Mouse (Mus musculus): ENCODE results near the gene Nme8.

Gene Nme8

GRCm38 (mm10) chr13:19640203-19640851, 57.3 kb downstream of the Nme8 start:
- no peak for DNase-seq (ENCODE audit: low spot score in 2 of 2)

DNA sequence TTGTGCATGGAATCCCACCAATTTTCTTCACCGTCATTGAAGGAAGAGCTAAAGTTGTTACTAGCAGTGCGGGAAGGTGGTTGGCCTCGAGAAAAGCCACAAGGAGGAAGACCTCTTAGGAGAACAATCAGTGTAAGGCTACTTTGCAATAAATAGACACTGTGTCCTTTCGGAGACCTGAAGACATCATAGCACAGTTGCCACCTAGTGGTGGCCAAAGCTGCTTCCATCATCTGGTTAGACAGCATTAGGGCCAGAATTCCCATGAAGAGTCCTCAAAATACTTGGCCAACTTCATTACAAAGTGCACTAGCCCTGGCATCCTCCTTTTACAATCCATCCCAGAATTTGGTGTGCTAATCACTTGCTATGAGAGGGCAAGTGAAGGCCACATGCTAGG, 61.5 kb downstream of the Nme8 start:
- no peak for DNase-seq (ENCODE audit: low spot score in 2 of 2)

DNA sequence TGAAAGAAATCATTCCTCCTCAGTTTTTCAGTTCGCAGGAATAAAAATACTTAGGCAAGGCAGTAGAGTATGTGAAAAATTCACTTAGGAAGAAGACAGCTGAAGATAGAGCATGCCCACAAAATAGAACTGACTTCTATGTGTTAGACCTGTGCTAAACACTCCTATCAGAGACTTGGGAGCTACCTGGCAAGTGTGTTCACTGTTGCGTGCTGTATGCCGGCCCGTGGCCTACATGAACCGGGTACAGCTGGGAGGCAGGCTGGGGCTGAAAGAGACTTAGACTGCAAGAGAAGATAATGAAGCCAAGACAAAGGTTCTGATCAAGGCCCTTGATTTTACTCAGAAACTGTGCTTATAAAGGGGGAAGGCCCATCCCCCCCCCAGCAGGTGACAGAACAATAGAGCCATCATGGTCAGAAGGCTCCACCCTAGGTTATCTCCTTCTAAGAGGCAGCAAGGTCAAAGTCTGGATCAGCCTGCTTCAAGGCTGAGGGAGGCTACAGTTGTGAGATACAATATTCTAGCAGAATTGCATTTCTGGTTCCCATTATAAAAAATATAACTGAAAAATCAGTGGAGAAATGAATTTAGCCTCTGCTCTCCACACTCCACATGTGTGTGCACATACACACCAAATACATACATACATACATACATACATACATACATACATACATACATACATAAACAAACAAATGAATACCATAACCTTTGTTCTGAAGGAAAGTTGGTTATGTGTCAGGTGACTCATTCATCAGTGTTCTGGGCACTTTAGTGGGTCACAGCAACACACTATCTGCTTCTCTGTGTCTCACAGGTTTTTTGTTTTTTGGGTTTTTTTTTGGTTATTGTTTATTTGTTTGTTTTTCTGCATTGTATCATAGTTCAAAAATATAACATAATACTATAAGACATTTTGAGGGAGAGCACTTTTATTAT, 66.6 kb downstream of the Nme8 start:
- no peak for DNase-seq (ENCODE audit: low spot score in 2 of 2)

DNA sequence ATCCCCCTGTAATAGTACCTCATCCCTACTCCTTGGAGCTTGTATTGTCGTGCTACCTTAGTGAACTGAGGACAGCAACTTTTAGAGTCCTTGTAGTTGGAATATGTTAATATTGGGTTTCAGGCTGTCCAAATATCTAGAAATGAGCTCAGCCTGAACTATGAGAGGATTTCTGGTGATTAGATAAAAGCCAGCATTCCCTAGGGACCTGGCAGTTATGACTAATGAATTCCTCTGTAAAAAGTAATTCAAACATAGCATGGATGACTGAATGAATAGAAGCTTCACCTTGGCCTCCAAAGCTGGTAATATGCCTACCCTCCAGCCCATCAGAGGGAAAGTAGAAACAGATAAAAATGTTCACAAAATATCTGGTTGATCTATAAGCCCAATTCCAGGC, 71.1 kb downstream of the Nme8 start:
- DNase-seq (ENCODE audit: low spot score in 2 of 2) = no peak

GRCm38 (mm10) chr13:19624632-19625320, 72.8 kb downstream of the Nme8 start:
- DNase-seq (ENCODE audit: low spot score in 2 of 2) = no peak

DNA sequence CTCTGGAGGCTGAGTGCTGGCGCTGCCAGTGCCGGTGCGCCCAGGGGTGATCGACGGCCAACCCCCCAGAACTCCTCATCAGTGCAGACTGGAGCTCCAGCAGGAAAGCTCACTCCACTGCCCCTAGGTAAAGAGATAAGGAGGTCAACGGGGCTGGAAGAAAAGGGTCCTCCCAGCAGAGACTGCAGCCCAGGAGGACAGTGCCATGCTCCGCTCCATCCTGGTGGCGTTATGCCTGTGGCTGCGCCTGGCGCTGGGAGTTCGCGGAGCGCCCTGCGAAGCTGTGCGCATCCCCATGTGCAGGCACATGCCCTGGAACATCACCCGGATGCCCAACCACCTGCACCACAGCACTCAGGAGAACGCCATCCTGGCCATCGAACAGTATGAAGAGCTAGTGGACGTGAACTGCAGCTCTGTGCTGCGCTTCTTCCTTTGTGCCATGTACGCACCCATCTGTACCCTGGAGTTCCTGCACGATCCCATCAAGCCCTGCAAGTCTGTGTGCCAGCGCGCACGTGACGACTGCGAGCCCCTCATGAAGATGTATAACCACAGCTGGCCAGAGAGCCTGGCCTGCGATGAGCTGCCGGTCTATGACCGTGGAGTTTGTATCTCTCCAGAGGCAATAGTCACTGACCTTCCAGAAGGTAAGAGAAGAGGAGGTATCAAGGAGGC, 74.2 kb downstream of the Nme8 start:
- no peak for DNase-seq (ENCODE audit: low spot score in 2 of 2)

DNA sequence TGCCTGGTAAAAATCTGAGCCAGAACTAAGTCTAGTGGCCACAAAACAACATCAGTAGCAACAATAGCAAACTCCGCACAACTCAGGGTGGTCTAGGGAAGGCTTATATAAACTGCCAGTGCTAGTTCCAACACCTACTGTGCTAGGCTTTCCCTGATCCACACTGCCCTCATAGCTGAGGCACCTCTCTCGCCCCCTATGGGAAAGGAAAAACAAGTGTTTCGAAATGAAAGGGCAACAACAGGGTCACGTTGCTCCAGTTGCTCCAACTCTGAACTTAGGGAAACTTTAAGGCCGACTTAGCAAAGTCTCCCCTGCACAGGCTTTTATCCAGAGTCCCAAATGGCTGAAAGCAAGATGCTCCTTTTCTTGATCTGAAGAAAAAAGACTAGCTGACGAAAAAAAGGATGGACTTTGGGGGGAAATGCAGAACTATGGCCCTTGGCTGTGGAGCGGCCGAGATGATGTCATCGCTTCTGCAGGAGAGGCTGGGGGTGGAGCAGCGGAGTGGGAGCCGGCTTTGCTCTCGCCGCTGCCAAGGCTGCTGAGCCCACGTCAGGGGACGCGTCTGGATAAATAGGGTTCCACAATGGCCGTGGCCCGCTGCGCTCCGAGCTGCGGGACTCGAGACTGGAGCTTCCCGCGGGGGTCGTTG, 74.9 kb downstream of the Nme8 start, which contains the start of gene Sfrp4:
Sfrp4 (plus strand) TSS at position 532 of the 655 bp plus-strand sequence.
- peak in 1 of 2 experiments; percentile 27 for DNase-seq (ENCODE audit: low spot score in 2 of 2)

DNA sequence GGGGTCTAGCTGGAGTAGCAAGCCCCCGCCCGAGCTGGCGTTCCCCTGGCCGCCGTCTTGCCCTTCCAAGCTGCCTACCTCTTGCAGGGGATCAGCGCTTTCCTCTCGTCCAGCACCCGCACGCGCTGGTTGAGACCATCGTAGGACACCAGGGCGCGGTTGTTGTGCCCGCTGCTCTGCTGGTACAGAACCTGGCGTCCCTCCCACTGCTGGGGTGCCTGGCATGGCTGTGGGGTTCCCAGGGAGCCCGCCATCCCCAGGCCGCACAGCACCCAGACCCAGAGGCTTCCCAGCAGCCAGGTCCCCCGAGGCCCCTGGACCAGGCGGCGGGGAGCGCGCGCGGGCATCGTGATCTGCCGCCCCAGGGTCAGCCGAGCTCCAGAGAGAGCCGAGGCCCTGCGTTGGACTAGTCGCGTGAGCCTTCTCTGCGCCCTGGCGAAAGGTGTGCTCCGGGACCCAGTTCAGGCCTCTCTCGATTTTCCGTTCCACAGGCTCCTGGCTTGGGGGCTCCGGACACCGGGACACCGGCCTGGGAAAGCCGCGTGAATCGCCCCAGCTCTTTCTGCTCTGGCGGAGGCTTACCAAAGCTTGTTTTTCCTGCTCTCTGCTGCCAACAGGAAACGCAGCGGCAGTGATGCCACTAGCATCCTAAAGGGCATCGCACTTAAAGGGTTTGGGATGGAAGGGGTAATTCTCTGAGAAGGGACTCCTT, 78.2 kb downstream of the Nme8 start, which contains the start of gene Epdr1:
Epdr1 (minus strand) TSS at position 712 of the 712 bp plus-strand sequence.
- DNase-seq (ENCODE audit: low spot score in 2 of 2) = peak; percentile 37 to 66

GRCm38 (mm10) chr13:19618841-19619215, 78.8 kb downstream of the Nme8 start:
- DNase-seq (ENCODE audit: low spot score in 2 of 2) = no peak

DNA sequence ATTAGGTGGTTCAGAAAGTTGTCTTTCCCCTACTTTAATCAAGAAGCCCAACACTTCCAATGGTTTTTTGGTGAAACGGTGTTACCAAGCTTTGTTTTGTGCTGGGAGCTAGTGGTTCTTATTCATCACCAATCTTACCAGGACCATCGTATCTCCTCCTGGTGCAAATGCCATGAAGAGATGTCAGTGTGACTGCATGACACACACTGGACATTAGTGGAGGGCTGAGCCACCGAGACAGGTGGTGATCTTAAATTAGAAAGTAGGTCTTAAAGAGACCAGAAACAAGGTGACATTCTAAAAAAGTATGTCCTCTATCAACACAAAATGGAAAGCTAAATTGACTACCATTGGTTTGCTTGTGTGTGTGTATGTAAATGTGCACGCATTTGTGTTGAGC, 79.5 kb downstream of the Nme8 start:
- no peak for DNase-seq (ENCODE audit: low spot score in 2 of 2)

- no peak for DNase-seq (ENCODE audit: low spot score in 2 of 2)
Measured at GRCm38 (mm10) chr13:19614311-19614710, 83.3 kb downstream of the Nme8 start.

DNA sequence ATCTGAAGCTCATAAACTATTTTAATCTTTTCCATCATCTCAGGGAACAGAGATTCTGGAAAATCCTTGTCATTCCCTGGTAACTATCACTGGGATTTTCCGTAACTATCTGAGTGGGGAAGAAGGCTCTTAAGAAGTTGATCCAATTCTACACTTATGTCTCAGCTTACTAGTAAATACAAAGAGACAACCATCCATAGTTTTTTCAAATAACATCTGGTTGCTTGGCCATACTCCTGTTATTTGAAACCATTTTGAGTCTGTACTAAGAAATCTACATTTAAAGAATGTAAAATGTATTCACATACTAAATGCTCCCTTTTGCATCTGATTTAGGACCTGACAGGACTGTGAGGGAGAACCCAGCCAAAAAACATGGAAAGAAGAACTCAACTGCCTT, 84.2 kb downstream of the Nme8 start:
- no peak for DNase-seq (ENCODE audit: low spot score in 2 of 2)

GRCm38 (mm10) chr13:19612963-19613362, 84.6 kb downstream of the Nme8 start:
- DNase-seq (ENCODE audit: low spot score in 2 of 2) = no peak

GRCm38 (mm10) chr13:19612348-19612747, 85.2 kb downstream of the Nme8 start:
- no peak for DNase-seq (ENCODE audit: low spot score in 2 of 2)

DNA sequence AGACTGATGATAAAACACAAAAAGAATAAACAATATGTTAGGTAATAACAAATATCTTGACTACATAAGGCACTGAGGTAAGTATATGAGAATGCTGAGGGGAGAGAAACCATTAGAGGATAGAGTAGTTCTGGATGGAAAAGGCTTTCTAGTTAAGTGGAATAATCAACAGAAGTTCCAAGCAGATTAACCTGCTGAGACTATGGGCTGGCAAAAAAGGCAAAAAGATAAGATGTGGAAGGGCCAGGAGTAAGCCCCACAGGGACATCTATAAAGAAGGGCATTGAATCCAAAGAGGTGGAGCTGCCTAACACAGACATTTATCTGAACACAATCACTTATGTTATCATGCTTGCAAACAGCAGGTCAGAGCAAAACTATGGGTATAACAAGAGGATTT, 89.5 kb downstream of the Nme8 start:
- no peak for DNase-seq (ENCODE audit: low spot score in 2 of 2)

DNA sequence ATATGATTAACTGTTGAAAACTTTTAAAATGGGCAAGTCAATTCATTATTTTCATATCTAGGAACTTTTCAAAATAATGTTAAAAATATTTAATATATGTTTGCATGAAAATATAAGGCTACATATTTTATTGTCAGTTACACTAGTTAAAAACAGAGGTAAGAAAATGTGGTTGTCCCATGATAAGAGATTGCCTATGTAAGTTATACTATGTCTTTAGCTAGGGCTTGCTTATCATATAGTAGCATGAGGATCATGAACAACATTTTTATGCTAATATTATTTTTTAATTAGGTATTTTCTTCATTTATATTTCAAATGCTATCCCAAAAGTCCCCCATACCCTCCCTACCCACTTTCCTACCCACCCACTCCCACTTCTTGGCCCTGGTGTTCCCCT, 92.7 kb downstream of the Nme8 start:
- no peak for DNase-seq (ENCODE audit: low spot score in 2 of 2)

GRCm38 (mm10) chr13:19603719-19604118, 93.9 kb downstream of the Nme8 start:
- no peak for DNase-seq (ENCODE audit: low spot score in 2 of 2)

DNA sequence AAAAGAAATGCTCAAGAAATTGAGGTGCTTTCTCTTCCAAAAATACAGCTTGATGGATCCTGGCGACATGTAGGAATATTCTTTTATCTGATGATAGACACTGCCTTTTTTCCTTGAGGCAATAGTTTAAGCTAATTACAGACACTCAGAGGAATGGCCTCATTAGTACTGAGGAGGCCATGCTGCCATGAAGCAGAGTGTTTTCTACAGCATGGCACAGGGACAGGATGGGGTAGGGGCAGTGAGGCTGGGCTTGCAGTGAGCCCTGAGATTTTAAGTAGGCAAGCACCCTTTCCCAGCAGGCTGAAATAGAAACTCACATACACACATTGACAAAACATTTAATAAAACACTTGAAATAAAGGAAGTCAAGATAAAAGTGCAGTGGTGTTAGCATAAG, 95.1 kb downstream of the Nme8 start:
- no peak for DNase-seq (ENCODE audit: low spot score in 2 of 2)

DNA sequence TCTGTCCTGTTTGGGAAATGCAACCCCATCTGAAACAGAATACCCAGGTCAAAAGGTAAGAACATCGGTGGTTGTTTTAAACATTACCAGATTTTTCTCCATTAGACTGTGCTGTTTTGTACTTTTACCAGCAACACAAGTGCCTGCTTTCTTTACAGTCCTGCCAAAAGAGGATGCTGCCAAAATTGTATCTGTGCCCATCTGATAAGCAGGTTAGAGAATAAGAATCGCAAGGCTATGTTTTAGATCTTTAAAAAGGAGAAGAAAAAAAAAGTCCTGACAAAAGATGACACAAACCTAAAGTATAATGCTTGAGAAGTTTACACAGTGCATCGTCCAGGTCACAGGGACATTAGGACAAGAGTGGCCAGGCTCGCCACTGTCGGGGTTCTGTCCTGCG, 98.4 kb downstream of the Nme8 start:
- DNase-seq (ENCODE audit: low spot score in 2 of 2) = no peak

GRCm38 (mm10) chr13:19595141-19595540, 102.5 kb downstream of the Nme8 start:
- DNase-seq (ENCODE audit: low spot score in 2 of 2) = no peak
